Mouse (Mus musculus): ENCODE results near the gene Rela.
"Not testable (repeated sequence)": the region's sequence is repeated elsewhere in the genome, so short reads cannot be mapped to it uniquely, and the experiment has no call there.

Gene Rela

DNA sequence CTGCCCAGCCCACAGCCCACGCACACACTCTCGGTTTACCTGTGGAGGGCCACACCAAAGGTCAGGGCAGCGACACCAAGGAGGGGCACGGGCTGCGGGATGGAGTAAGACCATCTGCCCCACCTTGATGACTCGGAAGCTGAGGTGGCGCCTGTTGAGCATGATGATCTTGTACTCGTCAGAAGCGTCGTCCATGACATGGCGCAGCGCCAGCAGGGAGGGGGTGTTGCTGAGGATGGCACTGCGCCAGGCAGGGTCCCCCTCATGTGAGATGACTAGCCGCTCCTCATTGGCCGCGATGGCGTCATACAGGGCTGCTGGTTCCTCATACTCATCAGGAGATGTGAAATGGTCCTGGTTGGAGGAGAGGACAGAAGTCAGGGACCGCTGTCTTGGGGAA, 29.1 kb downstream of the Rela start:
- no peak for DNase-seq (ENCODE audit: low spot score)

DNA sequence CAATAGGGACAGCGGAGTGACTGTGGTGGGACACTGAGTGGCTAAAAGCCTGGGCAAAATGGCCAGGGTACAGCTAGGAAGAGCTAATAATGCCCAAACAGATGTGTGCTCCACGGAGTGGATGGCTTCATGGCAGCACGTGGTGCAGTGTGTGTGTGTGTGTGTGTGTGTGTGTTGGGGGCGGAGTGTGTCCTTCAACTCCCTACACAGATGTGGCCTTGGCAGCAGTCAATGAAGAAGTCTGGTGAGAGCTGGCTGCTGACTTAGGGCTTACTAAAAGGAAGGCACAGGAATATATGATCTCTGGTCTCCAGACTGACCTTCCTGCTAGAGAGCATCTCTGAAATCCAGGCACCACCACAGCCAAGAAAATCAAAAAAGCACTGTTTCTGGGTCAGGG, 31.1 kb downstream of the Rela start:
- no peak for DNase-seq (ENCODE audit: low spot score)

DNA sequence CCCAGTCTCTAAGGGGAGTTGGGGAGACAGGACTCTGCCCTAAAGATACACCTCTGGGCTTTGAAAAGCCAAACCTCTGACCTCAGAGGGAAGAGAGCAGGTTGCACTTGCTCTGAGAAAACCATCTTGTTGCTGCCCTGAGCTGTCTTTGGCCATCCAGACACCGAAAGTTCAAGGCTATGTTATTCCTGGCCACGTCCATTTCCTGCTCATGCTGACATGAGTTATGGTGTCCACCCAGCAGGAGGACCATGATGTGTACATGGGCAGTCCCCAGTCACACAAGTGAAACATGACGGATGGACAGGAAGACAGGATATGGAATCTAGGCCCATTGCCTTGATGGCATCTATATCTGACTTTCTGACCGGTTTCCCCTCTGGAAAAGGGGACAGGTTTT, 43.1 kb downstream of the Rela start:
- no peak for DNase-seq (ENCODE audit: low spot score)

DNA sequence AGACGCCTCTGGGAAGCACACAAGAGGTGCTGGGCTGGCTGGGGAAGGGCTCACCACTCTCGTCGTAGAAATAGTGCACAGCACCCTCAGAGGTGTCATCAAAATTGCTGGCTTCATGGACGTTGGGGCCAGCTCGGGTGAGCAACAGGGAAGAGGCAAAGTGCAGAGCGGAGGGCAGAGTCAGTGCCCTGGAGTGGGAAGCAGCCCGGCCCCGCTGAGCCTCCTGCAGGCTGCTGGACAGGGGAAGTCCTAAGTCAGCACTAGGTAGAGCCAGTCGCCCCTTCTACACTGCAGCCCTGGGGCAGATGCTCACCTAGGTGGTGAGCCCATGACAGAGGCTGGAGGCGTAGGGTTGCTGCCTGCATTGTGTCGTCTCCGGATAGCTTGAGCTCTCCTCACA, 47.0 kb downstream of the Rela start:
- DNase-seq (ENCODE audit: low spot score), result no peak

DNA sequence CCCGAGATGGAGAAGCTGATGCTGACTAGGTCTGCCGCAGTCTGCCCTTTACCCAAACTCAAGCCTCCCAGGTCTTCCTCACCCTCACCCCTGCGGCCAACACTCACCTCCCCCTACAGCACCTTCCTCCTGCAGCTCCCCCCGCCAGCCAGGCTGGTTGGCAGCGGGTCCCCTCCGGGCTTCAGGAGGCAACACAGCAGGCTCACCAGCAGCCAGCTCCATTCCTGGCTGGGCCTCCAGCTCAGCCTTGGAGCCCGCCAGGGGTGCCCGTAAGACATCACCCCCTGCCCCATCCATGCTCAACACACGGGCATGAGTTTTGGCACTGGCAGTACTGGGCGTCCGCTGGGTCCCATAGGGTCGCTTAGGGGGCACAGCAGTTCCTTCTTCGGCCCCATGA, 47.7 kb downstream of the Rela start:
- DNase-seq (ENCODE audit: low spot score), result no peak

DNA sequence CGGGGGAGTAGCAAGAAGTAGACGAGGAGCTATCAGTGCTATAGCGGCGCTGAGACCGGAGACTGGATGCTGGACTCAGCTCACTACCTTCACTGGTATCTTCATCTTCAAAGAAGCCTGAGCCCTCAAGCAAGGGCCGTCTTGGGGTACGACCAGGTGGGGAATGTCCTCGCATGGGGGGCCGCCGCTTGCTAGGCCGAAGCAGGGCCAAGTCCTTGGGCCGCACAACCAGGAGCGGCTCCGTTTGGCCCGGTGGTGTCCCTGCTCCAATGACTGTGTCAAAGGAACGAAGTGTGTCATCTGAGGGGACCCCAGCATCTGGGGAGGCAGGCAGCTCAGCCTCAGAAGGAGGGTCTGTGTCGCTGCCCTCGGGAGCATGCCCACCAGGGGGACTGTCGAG, 48.1 kb downstream of the Rela start:
- no peak for DNase-seq (ENCODE audit: low spot score)

DNA sequence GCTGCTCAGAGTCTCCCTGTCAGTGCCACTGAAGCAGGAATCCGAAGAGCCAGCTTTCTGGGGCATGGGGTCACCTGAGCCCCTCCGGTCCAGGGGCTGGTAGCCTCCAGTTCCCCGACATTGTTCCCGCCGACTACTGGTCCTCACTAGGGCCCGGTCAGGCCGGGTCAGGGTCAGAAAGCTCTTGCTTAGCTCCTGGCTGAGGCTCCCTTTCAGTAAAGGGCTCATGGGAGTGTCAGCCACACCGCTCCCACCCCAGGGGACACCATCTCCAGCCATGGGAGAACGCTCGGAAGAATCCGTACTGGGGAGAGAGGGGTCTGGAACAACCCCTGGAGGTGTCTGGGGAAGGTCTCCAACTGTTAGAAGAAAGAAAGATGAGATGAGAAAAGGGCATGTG, 48.6 kb downstream of the Rela start:
- no peak for DNase-seq (ENCODE audit: low spot score)

DNA sequence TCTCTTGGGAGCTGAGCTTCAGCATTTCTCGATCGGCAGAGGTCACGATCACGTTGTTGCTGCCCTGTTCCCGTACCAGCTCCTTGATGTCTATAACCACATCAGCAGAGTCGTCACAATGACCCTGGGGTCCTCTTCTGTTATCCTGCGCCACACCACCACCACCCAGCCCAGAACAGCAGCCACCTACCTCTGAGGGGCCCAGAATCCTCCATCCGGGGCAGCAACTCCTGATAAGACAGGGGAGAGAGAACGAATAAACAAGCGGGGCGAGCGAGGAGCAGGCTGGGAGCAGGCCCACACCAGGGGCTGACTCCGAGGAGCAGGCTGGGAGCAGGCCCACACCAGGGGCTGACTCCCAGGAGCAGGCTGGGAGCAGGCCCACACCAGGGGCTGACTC, 49.2 kb downstream of the Rela start:
- no peak for DNase-seq (ENCODE audit: low spot score)

DNA sequence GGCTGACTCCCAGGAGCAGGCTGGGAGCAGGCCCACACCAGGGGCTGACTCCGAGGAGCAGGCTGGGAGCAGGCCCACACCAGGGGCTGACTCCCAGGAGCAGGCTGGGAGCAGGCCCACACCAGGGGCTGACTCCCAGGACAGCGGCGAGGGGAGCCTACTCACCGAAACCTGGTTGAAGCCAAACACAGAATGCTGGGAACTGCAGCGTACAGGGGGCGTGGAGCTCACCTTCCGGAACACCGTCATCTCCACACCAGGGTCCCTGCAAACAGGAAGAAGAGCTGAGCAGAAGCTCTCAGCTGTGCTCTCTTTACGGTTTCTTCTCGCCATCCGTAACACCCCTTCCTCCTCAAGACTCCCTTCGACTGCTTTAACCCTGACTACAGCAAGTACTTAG, 49.7 kb downstream of the Rela start:
- not testable (repeated sequence) for DNase-seq (ENCODE audit: low spot score)

DNA sequence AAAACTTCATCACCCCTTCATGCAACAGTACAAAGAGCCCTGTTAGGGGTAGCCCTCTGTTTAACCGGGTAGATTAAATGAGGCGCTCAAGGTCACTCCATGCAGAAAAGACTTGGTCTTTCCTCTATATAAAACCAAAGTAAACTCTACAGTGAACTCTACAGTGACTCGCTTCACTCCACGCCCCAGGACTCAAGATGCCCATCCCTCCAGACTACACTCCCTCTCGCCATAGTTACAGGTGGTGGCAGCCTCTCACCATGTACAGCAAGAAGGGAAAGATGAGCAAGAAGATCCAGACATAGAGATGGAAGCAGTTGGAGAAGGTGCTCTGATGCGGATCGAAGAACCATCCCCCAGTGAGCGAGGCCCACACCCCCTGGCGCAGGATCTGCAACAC, 50.5 kb downstream of the Rela start:
- no peak for DNase-seq (ENCODE audit: low spot score)

DNA sequence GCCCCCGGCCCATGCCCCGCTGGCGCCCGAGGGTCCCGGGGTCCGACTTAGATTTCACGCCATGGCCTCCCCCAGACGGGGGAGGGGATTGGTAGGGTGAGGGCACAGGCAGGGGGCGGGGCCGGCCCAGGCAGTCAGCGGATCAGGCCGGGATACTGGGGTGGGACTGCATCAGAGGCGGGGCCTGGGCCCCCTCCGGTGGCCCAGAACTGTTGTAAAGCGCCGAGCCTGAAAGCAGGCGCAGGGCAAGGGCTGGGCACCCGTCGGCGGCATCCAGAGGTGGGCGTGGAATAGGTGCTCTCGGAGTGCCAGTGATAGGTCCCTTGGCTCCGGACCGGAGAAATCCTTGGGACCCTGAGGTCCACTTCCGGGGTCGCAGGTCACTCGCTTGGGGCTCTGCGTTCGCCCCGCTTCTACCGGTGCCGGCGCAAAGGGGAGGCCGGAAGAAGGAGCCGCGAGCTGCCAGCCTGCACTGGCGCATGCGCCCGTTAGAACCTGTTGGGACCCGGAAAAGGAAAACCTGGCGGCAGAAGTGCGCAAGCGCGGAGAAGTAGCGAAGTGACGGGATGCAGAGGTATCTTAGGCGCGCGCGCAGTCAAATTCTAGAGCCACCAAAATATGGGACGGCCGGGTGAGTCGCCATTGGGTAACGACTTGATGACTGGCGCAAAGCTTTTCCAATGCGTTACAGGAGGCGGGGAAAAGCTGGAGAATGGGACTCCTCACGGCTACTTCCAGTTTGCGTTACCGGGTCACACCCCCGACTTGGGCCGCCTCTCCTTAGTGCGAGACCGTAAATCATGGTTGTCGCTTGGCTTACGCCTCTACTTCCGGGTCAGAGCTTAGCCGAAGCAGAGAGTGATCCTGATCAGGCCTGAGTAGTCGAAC, 51.2 kb downstream of the Rela start, which contains the start of the genes Map3k11 and Pcnx3:
TSS of gene Map3k11 (plus strand) at position 543 of the 888 bp plus-strand sequence.
TSS of gene Pcnx3 (minus strand) at position 709 of the 888 bp plus-strand sequence.
- peak; percentile 89 for DNase-seq (ENCODE audit: low spot score)

DNA sequence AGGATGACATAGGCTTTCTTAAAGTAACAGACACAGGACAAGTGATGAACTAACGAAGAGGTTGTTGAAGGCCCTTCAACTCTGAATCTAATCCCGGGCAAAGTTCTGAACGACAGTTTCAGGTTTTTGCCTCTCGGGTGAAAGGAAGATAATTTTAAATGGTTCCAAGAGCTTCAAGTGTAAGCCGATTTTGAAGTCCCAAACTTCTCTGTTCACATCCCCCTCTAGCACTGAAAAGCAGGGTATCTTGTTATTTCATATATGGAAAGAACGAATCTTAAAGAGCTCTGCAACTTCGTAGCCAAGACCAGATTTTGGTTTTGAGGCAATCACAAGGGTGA, 51.8 kb downstream of the Rela start:
- no peak for DNase-seq (ENCODE audit: low spot score)

DNA sequence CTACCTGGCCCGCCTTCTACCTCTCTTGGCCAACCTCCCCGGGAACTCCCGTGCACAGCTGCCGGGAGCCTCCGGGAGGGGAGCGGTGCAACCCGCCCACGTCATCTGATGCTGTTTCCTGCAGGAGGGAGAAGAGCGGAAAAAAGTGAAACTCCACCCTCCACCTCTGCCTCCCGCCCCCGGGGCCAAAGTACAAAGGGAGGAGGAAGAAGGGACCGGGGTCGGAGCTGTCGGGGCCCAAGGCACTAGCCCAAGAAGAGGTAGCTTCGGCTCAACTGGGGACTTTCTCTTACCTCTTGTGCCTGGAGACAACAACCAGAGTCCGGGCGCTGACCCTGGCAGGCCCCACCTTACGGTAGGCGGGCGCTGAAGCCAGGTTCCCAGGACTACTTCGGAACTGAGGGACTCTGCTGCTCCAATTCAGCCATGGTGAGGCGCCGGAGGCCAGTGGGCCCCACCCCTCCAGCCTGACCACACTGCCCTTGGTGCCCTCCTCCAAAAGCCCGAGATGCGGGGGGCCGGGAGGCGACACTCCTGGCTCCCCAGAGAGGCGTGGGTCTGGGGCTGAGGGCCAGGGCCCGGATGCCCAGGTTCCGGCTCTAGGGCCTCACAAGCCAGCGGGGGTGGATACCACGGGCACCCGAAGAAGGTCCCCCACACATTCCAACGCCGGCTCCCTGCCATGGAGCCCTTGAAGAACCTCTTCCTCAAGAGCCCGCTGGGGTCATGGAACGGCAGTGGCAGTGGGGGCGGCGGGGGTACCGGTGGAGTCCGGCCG, 52.5 kb downstream of the Rela start:
- peak; percentile 67 for DNase-seq (ENCODE audit: low spot score)

DNA sequence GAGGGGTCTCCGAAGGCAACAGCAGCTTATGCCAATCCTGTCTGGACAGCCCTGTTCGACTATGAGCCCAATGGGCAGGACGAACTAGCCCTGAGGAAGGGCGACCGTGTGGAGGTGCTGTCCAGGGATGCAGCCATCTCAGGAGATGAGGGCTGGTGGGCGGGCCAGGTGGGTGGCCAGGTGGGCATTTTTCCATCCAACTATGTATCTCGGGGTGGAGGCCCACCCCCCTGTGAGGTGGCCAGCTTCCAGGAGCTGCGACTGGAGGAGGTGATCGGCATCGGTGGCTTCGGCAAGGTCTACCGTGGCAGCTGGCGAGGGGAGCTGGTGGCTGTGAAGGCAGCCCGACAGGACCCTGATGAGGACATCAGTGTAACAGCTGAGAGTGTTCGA, 53.1 kb downstream of the Rela start:
- DNase-seq (ENCODE audit: low spot score), result no peak

DNA sequence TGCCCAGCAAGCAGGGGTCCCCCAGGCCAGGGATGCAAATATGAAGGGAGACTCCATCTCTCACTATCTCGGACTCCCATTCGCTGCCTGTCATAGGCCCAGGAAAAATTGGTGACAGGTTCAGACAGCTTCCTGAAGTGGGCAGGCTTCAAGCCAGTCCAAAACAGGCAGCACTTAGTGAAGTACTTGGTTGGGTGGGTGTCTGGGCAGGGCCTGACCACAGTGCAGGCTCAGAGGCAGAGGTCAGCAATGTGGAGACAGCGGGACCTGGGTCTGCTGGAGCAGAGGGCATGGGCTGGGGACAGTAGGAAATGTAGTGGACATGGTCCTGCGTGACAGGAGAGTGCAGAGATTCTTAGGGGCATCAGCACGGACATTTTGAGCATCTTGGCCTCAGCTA, 54.3 kb downstream of the Rela start:
- DNase-seq (ENCODE audit: low spot score), result no peak

DNA sequence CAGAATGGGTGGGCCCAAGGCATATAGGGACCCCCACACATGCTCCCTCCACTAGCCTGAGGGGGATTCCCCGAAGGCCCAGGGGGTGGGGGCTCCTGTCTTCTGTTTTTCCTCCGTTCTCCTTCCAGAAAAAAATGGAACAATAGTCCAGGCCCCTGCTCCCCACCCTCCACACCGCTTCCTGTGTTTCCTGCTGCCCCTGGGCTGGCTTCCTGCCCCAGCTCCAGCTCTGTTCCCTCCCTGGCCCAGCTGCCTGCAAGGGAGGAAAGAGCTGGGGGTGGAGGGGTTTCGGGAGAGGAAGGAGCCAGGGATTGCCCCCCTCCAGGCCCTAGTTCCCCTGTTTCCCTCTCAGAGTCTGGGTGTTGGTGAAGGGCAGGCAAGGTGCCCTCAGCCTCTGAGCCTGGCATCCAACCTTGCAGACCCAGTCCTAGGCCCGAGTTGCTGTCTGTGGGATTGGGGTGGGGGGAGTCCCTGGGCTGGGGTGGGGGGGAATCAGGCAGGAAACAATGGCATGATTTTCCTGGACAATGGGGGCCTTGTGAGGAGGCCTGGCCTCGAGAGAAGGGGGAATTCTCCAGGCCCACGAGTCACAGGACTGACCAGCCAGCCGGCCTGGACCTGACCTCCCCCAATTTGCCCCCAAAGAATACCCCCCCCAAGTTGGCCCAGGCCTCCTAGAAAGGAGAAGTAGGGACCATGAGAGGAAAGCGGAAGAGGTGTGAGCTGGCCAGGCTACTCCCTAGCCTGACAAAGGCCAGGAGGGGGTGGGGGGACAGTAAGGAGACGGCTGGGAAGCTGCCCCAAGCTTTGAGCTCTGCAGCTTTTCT, 55.0 kb downstream of the Rela start:
- DNase-seq (ENCODE audit: low spot score), result no peak

DNA sequence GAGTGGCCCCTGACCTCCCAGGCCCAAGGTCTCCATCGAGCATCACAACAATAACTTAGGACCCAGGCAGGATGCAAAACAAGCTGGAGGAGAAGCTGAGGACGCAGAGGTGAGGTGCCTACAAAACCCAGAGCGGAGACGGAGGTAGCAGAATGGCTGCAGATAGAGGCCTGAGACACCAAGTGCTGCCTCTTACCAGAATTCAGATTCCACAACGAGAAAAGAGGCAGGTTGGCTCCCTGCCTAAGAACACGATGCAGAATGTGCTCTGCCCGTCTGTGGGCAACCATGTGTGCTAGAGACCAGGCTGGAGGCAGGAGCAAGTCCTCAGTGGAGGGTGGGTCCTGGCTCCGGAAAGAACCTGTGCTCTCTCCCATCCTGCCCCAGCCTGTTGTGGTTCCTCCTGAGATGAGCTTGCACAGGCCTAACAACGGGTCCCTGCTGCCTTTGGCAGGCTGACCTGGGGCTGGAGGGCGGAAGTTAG, 55.7 kb downstream of the Rela start:
- no peak for DNase-seq (ENCODE audit: low spot score)

DNA sequence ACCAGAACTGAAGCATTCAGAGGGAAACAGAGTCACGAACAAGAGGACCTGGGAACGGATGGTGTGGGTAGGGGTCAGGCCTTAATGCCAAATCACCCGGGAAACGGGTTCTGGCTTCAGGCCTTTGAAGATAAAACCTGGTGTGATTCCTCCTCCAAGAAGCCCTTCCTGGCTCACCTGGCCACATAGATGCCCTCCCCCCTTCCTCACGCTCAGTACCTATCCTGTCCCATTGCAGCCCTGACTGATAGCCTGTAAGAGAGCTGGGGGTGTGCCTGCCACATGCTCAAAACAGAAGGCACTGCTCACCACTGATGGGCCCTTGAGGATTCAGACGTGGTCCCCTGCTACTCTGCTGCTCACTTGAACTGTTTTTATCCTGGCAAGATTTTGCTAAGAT, 56.5 kb downstream of the Rela start:
- no peak for DNase-seq (ENCODE audit: low spot score)

DNA sequence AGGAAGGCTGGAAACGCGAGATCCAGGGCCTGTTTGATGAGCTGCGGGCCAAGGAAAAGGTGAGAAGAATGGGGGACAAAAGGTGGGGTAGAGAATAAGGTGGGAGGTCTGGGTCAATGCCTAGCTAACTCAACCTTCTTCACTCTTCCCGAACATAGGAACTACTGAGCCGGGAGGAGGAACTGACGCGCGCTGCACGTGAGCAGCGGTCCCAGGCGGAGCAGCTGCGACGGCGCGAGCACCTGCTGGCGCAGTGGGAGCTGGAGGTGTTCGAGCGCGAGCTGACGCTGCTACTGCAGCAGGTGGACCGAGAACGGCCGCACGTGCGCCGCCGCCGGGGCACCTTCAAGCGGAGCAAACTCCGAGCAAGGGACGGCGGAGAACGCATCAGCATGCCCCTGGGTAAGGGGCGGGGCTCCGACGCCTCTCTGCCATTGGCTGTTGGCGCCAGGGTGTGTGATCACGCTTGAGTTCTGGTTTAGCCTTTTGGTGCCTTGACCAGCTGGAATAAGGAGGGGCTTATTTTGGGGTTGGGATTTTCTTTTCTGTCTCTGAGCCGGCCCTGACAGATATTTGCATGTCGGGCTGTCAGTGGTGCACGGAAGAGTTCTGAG, 58.7 kb downstream of the Rela start:
- no peak for DNase-seq (ENCODE audit: low spot score)
